Mouse (Mus musculus) left cerebral cortex, adult 8-10 months (tissue): ENCODE data around the gene Vmn1r47. TPM values are rescaled to one million over a fixed set of nuclear protein-coding genes. Genes with fewer than 3 reads are reported as not detected.
"Not testable (repeated sequence)": the region's sequence is repeated elsewhere in the genome, so short reads cannot be mapped to it uniquely, and the experiment has no call there.

Experiments used
- DNase-seq, 2 experiments: peaks; one replicate each; pipeline ENCODE4 v3.0.0; 2022; ENCODE audit warnings: low spot score in 2 of 2
- total RNA-seq, 4 experiments: library from RNA; stranded (reverse); gene quantifications; 2 replicates each; pipeline ENCODE4 v1.2.4; 2022

The Vmn1r47 gene
- under 1 TPM in 1 of 4 experiments, not detected in 3; 0.04 TPM for total RNA-seq

GRCm38 (mm10) chr6:90015847-90016246 lies at the start of gene Vmn1r47:
Gene Vmn1r47 (plus strand): TSS chr6:90016147.
- not testable (repeated sequence) for DNase-seq

- no peak for DNase-seq
Measured at GRCm38 (mm10) chr6:89966341-89966740, 49.6 kb upstream of the Vmn1r47 start.

- no peak for DNase-seq
Measured at GRCm38 (mm10) chr6:89969013-89969412, 46.9 kb upstream of the Vmn1r47 start, which contains the start of gene Vmn1r46. Gene Vmn1r46 (plus strand): TSS chr6:89969313.

GRCm38 (mm10) chr6:89985989-89986388 lies 30.0 kb upstream of the Vmn1r47 start:
- no peak for DNase-seq

- not testable (repeated sequence) for DNase-seq
Measured at GRCm38 (mm10) chr6:90036741-90037140, 20.8 kb downstream of the Vmn1r47 start, which contains the start of gene Vmn1r48. Gene Vmn1r48 (minus strand): TSS chr6:90036841.

Other genes with a start within 250 kb of the Vmn1r47 start
- gene Vmn1r42, start 139.7 kb upstream of the Vmn1r47 start, total RNA-seq = not detected
- not detected for gene Vmn1r43, start 139.7 kb upstream of the Vmn1r47 start, total RNA-seq
- gene Vmn1r44, start 132.5 kb upstream of the Vmn1r47 start, total RNA-seq = not detected
- not detected for gene Vmn1r45, start 75.5 kb upstream of the Vmn1r47 start, total RNA-seq
- not detected for gene Vmn1r46, start 46.8 kb upstream of the Vmn1r47 start, total RNA-seq
- gene Vmn1r48, start 20.7 kb downstream of the Vmn1r47 start, total RNA-seq = not detected
- not detected for gene Vmn1r49, start 62.4 kb downstream of the Vmn1r47 start, total RNA-seq
- not detected for gene Vmn1r50, start 85.3 kb downstream of the Vmn1r47 start, total RNA-seq
- gene Vmn1r51, start 106.4 kb downstream of the Vmn1r47 start, total RNA-seq = not detected
- gene Vmn1r52, start 158.7 kb downstream of the Vmn1r47 start, total RNA-seq = not detected
- gene V1ra8, start 186.6 kb downstream of the Vmn1r47 start, total RNA-seq = not detected
- not detected for gene Vmn1r53, start 208.3 kb downstream of the Vmn1r47 start, total RNA-seq
- not detected for gene Vmn1r54, start 230.2 kb downstream of the Vmn1r47 start, total RNA-seq